Mouse (Mus musculus): ENCODE results near the gene Poll.

DNA sequence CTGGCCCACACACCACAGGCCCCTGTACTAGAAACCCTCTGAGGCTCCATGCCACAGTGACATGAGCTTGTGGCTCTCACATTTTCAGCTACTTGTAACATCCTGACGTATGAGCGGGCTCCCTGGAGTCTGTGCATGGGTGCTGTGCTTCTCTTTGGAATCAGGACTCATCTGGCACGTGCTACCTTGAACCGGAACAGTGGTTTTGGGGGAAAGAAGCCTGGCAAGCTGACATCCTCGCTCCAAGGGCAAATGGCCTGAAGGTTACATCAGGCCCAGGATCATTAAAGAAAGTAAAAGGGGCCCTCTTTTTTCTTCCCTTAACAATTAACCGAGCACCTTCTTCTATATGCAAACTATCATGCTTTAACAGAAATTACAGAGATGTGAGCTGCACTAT lies 22.8 kb upstream of the Poll start:
- TF ChIP-seq POLR2A (IDR thresholded peaks at IDR 0.05; ENCODE audit: insufficient read depth, low read length) (no peak), CTCF (IDR thresholded peaks at IDR 0.05; ENCODE audit: low read depth, low read length) (no peak)

All from ES-Bruce4 (cell line).